Mouse (Mus musculus) lung, adult 2 months (tissue): Measurements from ENCODE around the gene Neu4.
"Not testable (repeated sequence)": the region's sequence is repeated elsewhere in the genome, so short reads cannot be mapped to it uniquely, and the experiment has no call there.

Experiments
- CTCF ChIP-seq: fragments of 200-500 bp; IDR thresholded peaks from 2 replicates; pipeline ENCODE4 v1.5.1; 2011; ENCODE audit warnings: mild to moderate bottlenecking, low read length, control low read depth; ENCODE audit not compliant: insufficient read depth
- POLR2A ChIP-seq: fragments of 200-500 bp; IDR thresholded peaks from 2 replicates; pipeline ENCODE4 v1.6.1; 2011; ENCODE audit warnings: low read depth, mild to moderate bottlenecking, control low read depth, low read length, borderline replicate concordance; ENCODE audit errors: extremely low read depth

GRCm38 (mm10) chr1:93990209-93990608 lies 30.0 kb upstream of the Neu4 start, which contains the start of gene Gal3st2c:
- TF ChIP-seq CTCF, POLR2A: not testable (repeated sequence)
